Mouse (Mus musculus): Measurements from ENCODE around the gene Tbxas1.

The Tbxas1 gene

GRCm38 (mm10) chr6:38875258-38876070 lies at the start of gene Tbxas1:
TSS of gene Tbxas1 (plus strand) at chr6:38875404.
- peak; percentile 26 for DNase-seq (ENCODE audit: low read depth, low spot score)

- no peak for DNase-seq (ENCODE audit: low read depth, low spot score)
Observed at GRCm38 (mm10) chr6:38825886-38826285, 49.3 kb upstream of the Tbxas1 start.

- DNase-seq (ENCODE audit: low read depth, low spot score), result no peak
Observed at GRCm38 (mm10) chr6:38826857-38827256, 48.3 kb upstream of the Tbxas1 start.

GRCm38 (mm10) chr6:38827435-38827834 lies 47.8 kb upstream of the Tbxas1 start:
- no peak for DNase-seq (ENCODE audit: low read depth, low spot score)

- DNase-seq (ENCODE audit: low read depth, low spot score), result no peak
Observed at GRCm38 (mm10) chr6:38828211-38828610, 47.0 kb upstream of the Tbxas1 start.

GRCm38 (mm10) chr6:38829452-38829851 lies 45.8 kb upstream of the Tbxas1 start:
- no peak for DNase-seq (ENCODE audit: low read depth, low spot score)

- no peak for DNase-seq (ENCODE audit: low read depth, low spot score)
Observed at GRCm38 (mm10) chr6:38833721-38834120, 41.5 kb upstream of the Tbxas1 start.

- no peak for DNase-seq (ENCODE audit: low read depth, low spot score)
Observed at GRCm38 (mm10) chr6:38834727-38835126, 40.5 kb upstream of the Tbxas1 start.

- DNase-seq (ENCODE audit: low read depth, low spot score), result no peak
Observed at GRCm38 (mm10) chr6:38835217-38835616, 40.0 kb upstream of the Tbxas1 start.

GRCm38 (mm10) chr6:38838061-38838460 lies 37.1 kb upstream of the Tbxas1 start:
- DNase-seq (ENCODE audit: low read depth, low spot score), result no peak

- DNase-seq (ENCODE audit: low read depth, low spot score), result no peak
Observed at GRCm38 (mm10) chr6:38839891-38840290, 35.3 kb upstream of the Tbxas1 start.

- no peak for DNase-seq (ENCODE audit: low read depth, low spot score)
Observed at GRCm38 (mm10) chr6:38840380-38840779, 34.8 kb upstream of the Tbxas1 start.

GRCm38 (mm10) chr6:38840780-38841179 lies 34.4 kb upstream of the Tbxas1 start:
- no peak for DNase-seq (ENCODE audit: low read depth, low spot score)

- no peak for DNase-seq (ENCODE audit: low read depth, low spot score)
Observed at GRCm38 (mm10) chr6:38841551-38841950, 33.7 kb upstream of the Tbxas1 start.

GRCm38 (mm10) chr6:38845117-38845516 lies 30.1 kb upstream of the Tbxas1 start:
- no peak for DNase-seq (ENCODE audit: low read depth, low spot score)

GRCm38 (mm10) chr6:38845876-38846275 lies 29.3 kb upstream of the Tbxas1 start:
- no peak for DNase-seq (ENCODE audit: low read depth, low spot score)

GRCm38 (mm10) chr6:38846330-38847195 lies 28.6 kb upstream of the Tbxas1 start:
- DNase-seq (ENCODE audit: low read depth, low spot score), result no peak

GRCm38 (mm10) chr6:38847447-38847846 lies 27.8 kb upstream of the Tbxas1 start:
- no peak for DNase-seq (ENCODE audit: low read depth, low spot score)

GRCm38 (mm10) chr6:38847958-38848910 lies 27.0 kb upstream of the Tbxas1 start:
- DNase-seq (ENCODE audit: low read depth, low spot score), result no peak

- DNase-seq (ENCODE audit: low read depth, low spot score), result no peak
Observed at GRCm38 (mm10) chr6:38850715-38851259, 24.4 kb upstream of the Tbxas1 start.

GRCm38 (mm10) chr6:38851740-38852139 lies 23.5 kb upstream of the Tbxas1 start:
- no peak for DNase-seq (ENCODE audit: low read depth, low spot score)
